Mouse (Mus musculus): ENCODE measurements around the gene Cacna1e.

DNA sequence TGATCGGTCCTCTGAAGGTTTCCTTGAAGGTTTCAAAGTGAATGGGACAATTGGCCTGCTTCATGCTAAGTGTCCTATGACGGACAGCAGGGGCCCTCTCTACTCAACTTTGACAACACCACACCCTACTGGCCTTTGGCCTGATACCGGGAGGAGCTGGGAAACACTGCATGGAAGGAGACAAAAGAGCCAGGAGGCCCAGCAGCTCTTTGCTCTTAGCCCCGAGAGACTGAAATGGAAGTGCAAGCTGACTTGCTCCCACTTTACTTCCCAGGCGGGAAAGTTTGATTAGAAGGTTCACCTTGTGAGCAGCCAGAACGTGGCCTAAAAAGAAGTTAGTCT is 877 bp upstream of the Cacna1e start:
- TF ChIP-seq CTCF (IDR thresholded peaks at IDR 0.05; ENCODE audit: low read depth, low read length) (no peak), POLR2A (IDR thresholded peaks at IDR 0.05; ENCODE audit: extremely low read depth, insufficient read depth, low read length) (no peak)
